Mouse (Mus musculus): ENCODE data around the gene Ankmy1. TPM values are rescaled to one million over a fixed set of nuclear protein-coding genes. Genes with fewer than 3 reads are reported as not detected.

Gene Ankmy1
- polyA plus RNA-seq, 1 experiment from 2014 or later, result 0.16 TPM

DNA sequence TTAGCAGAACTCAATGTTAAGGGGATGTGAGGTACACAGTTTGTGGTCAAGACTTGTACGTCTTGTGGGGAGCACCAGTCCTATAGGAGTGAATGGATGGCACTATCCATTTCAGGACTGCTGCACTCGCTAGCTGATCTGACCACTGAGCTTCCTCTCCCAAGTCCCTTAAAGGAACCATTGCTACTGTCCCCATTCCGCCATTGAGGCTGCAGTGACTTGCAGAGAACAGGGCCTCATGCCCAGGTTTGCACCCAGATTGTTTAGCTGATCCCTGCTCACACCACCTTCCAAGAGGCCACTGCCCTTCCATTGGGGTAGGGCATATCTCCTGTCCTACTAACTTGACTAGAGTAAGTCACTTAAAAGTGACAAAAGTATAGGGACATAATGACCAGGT is 6.0 kb upstream of the Ankmy1 start:
- peaks cover 23% of the 10 kb centered on the region for H3K4me1 ChIP-seq (replicated peaks; ENCODE audit: control insufficient read depth, insufficient read depth, low read length)
- H3K4me3 ChIP-seq (ENCODE audit: low read depth, low read length), result no peak overlapping the region
- H3K36me3 ChIP-seq (ENCODE audit: control insufficient read depth, insufficient read depth, low read length), result no peaks in the 10 kb centered on the region
- 83% methylated on average over 3 of the region's 3 CpGs for WGBS
- no peak overlapping the region for H3K4me2 ChIP-seq
- H3K27me3 ChIP-seq (replicated peaks; ENCODE audit: control insufficient read depth, insufficient read depth, low read length), result no peaks in the 10 kb centered on the region
- no peak overlapping the region for H3K27ac ChIP-seq (ENCODE audit: low read depth, low read length)
- ATAC-seq (replicated peaks; ENCODE audit: low FRiP score) (no peak), DNase-seq (ENCODE audit: low spot score) (no peak)
- H3K9me3 ChIP-seq (ENCODE audit: control insufficient read depth, low read length), result no peaks in the 10 kb centered on the region
- no peak overlapping the region for H3K9ac ChIP-seq (ENCODE audit: low read depth, low read length)

DNA sequence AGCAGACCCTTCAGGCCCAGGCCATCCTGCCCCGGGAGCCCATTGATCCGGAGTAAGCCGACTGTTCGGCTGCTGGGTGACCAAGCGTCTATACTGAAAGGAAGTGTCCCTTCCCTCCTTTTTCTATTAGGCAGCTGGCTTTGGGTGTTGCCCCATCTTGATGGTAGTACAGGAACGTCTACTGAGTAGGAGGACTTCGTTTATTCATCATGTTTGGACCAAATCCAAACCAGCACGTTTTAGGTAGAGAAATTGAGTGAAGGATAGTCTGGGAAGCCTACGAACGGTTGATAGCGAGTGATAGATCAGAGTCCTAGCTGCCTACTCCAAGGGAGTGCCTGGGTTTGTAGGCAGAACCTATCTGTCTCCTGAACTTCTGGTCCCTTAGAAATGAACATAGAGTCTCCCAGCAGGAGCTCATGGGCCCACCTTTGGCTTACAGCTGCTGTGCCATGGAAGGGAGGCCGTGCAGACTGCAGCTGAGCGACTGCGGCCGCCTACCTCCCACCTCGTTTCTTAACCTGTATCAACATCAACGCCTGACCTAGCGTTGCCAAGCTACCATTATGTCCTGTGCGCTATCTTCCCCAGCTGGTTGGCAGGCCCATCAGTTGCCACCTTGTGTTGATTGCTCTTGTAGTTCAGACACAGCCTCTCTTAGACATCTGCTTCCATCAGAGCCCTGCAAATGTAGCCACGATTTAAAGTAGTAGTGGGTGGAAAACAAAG is 5.1 kb upstream of the Ankmy1 start:
- Histone ChIP-seq H3K9me3 (ENCODE audit: control insufficient read depth, low read length) (no peaks in the 10 kb centered on the region), H3K4me2 (peak overlapping the region; percentile 86), H3K9ac (ENCODE audit: low read depth, low read length) (peak overlapping the region; percentile 81), H3K27me3 (replicated peaks; ENCODE audit: control insufficient read depth, insufficient read depth, low read length) (0 out of 2 replicates have a peak, but pooled peaks cover 3% of the 10 kb centered on the region), H3K4me1 (replicated peaks; ENCODE audit: control insufficient read depth, insufficient read depth, low read length) (peaks cover 27% of the 10 kb centered on the region), H3K27ac (ENCODE audit: low read depth, low read length) (peak overlapping the region; percentile 87), H3K4me3 (ENCODE audit: low read depth, low read length) (peak overlapping the region; percentile 83), H3K36me3 (ENCODE audit: control insufficient read depth, insufficient read depth, low read length) (no peaks in the 10 kb centered on the region)
- ATAC-seq (replicated peaks; ENCODE audit: low FRiP score) (peak; percentile 8), DNase-seq (ENCODE audit: low spot score) (no peak)
- WGBS, result 45% methylated on average over 20 of the region's 20 CpGs

DNA sequence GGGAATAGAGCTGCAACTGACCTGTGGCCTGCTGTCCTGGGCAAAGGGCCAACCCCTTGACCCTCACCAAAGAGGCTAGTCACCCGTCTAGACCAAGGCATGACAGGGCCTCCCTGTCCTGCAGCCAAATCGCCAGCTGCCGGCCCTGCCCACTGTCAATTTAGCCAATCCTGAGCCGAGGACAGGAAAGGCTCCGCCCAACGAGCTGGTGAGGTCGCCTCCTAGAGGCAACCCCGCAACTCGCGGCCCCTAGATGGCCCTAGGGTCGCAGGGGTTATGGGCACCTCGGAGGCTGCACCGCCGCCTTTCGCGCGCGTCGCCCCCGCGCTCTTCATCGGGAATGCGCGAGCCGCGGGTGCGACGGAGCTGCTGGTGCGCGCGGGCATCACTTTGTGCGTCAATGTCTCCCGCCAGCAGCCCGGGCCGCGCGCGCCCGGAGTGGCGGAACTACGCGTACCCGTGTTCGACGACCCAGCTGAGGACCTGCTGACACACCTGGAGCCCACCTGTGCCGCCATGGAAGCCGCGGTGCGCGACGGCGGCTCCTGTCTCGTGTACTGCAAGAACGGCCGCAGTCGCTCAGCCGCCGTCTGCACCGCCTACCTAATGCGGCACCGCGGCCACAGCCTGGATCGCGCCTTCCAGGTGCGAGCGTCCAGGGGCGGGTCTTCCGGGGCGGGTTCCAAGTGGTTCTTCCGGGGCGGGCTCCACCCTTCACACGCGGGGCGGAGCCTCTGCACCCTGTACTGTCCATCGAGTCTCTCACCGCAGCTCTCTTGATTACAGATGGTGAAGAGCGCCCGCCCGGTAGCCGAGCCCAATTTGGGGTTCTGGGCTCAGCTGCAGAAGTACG is 4.3 kb upstream of the Ankmy1 start, which contains the start of gene Dusp28:
TSS of gene Dusp28 (plus strand) at position 203 of the 853 bp plus-strand sequence.
- no peaks in the 10 kb centered on the region for H3K9me3 ChIP-seq (ENCODE audit: control insufficient read depth, low read length)
- peaks cover 9% of the 10 kb centered on the region for H3K27me3 ChIP-seq (replicated peaks; ENCODE audit: control insufficient read depth, insufficient read depth, low read length)
- peak within 1 kb of the TSS; percentile 81 for H3K9ac ChIP-seq (ENCODE audit: low read depth, low read length)
- peak within 1 kb of the TSS; percentile 87 for H3K27ac ChIP-seq (ENCODE audit: low read depth, low read length)
- H3K36me3 ChIP-seq (ENCODE audit: control insufficient read depth, insufficient read depth, low read length), result no peaks in the 10 kb centered on the region
- DNase-seq (ENCODE audit: low spot score), result peak; percentile 86
- peak; percentile 88 for ATAC-seq (replicated peaks; ENCODE audit: low FRiP score)
- H3K4me1 ChIP-seq (replicated peaks; ENCODE audit: control insufficient read depth, insufficient read depth, low read length), result peaks cover 25% of the 10 kb centered on the region
- H3K4me3 ChIP-seq (ENCODE audit: low read depth, low read length), result peak within 1 kb of the TSS; percentile 83
- WGBS, result under 1% methylated on average over 81 of the region's 81 CpGs
- peak within 1 kb of the TSS; percentile 86 for H3K4me2 ChIP-seq

DNA sequence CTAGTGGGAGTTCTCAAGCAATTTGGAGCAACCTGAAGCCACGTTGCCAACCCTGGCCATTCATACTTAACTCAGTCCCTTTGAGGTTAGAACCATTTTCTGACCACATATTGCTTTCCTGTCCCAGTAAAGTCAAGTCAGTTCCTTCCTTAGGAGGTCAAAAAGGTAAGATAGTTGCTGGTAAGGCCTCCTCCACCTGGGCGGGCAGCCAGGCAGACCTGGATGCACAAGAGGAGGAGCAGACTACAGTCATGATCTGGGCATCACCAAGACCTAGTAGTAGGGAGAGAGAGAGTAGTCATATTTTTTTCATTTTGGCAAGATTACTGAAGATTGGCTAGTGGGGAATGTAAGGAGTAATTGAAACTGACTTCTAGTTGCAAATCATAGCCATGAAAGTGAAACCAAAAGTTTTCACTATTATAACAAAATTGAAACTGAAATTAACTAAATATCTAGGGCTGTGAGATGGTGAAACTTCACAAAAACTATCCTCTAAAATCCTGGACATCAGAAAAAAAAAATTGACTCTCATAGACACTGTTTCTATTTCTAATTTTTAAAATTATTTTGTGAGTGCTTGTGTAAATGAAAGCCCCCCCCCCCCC is 3.1 kb upstream of the Ankmy1 start:
- H3K4me1 ChIP-seq (replicated peaks; ENCODE audit: control insufficient read depth, insufficient read depth, low read length), result peaks cover 21% of the 10 kb centered on the region
- H3K9me3 ChIP-seq (ENCODE audit: control insufficient read depth, low read length), result no peaks in the 10 kb centered on the region
- H3K9ac ChIP-seq (ENCODE audit: low read depth, low read length), result no peak overlapping the region
- DNase-seq (ENCODE audit: low spot score) (no peak), ATAC-seq (replicated peaks; ENCODE audit: low FRiP score) (no peak)
- no peak overlapping the region for H3K4me3 ChIP-seq (ENCODE audit: low read depth, low read length)
- H3K27me3 ChIP-seq (replicated peaks; ENCODE audit: control insufficient read depth, insufficient read depth, low read length), result peaks cover 13% of the 10 kb centered on the region
- no peaks in the 10 kb centered on the region for H3K36me3 ChIP-seq (ENCODE audit: control insufficient read depth, insufficient read depth, low read length)
- no peak overlapping the region for H3K27ac ChIP-seq (ENCODE audit: low read depth, low read length)
- H3K4me2 ChIP-seq, result no peak overlapping the region
- WGBS, result 84% methylated on average over 2 of the region's 2 CpGs

DNA sequence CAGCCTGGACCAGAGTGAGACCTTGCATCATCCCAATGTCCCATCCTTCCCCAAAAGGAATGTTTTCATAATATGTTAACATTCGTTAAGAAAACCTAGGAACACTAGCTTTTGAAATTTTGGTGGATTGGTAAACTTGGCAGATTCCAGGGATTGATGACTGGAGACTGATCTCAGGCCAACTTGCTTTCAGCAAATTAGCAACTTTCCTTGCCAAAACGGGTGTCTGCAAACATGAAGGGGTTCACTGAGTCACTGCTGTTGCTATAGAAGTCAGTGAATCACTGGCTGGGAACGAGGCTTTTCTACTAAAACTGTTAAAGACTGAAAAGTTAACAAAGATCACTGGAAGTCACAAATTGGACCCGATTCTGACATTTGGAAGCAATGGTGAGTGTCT is 921 bp upstream of the Ankmy1 start:
- no peak overlapping the region for H3K4me3 ChIP-seq (ENCODE audit: low read depth, low read length)
- no peak overlapping the region for H3K9ac ChIP-seq (ENCODE audit: low read depth, low read length)
- H3K27ac ChIP-seq (ENCODE audit: low read depth, low read length), result no peak overlapping the region
- H3K4me2 ChIP-seq, result no peak overlapping the region
- 71% methylated on average over 4 of the region's 4 CpGs for WGBS
- no peak for DNase-seq (ENCODE audit: low spot score)
- ATAC-seq (replicated peaks; ENCODE audit: low FRiP score), result no peak
- H3K9me3 ChIP-seq (ENCODE audit: control insufficient read depth, low read length), result no peaks in the 10 kb centered on the region
- peaks cover 14% of the 10 kb centered on the region for H3K4me1 ChIP-seq (replicated peaks; ENCODE audit: control insufficient read depth, insufficient read depth, low read length)
- H3K27me3 ChIP-seq (replicated peaks; ENCODE audit: control insufficient read depth, insufficient read depth, low read length), result peaks cover 18% of the 10 kb centered on the region
- H3K36me3 ChIP-seq (ENCODE audit: control insufficient read depth, insufficient read depth, low read length), result no peaks in the 10 kb centered on the region

DNA sequence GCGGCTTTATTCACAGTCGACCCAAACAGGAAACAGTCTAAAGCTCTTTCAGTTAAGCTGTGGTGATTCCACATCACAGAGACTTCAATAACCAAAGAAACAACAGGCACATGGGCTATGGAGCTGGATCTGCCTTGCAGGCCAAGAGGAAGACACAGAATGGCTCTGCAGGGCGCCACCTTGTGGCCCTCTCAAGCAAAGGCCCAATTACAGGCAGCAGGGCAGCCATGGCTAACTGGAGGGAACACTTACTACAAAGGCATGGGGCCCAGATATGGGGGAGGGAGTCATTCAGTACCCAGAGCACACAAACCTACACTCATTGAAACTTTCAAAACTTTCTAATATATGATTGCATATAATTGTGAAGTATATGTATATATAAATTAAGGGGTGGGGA is 7.6 kb downstream of the Ankmy1 start:
- DNase-seq (ENCODE audit: low spot score) (no peak), ATAC-seq (replicated peaks; ENCODE audit: low FRiP score) (no peak)
- H3K4me2 ChIP-seq, result no peak overlapping the region
- H3K9ac ChIP-seq (ENCODE audit: low read depth, low read length), result no peak overlapping the region
- no peaks in the 10 kb centered on the region for H3K9me3 ChIP-seq (ENCODE audit: control insufficient read depth, low read length)
- WGBS, result 13% methylated on average over 3 of the region's 3 CpGs
- no peak overlapping the region for H3K4me3 ChIP-seq (ENCODE audit: low read depth, low read length)
- no peaks in the 10 kb centered on the region for H3K4me1 ChIP-seq (replicated peaks; ENCODE audit: control insufficient read depth, insufficient read depth, low read length)
- no peaks in the 10 kb centered on the region for H3K36me3 ChIP-seq (ENCODE audit: control insufficient read depth, insufficient read depth, low read length)
- H3K27me3 ChIP-seq (replicated peaks; ENCODE audit: control insufficient read depth, insufficient read depth, low read length), result peaks cover 2% of the 10 kb centered on the region; the same call in 1 of the 2 replicates
- no peak overlapping the region for H3K27ac ChIP-seq (ENCODE audit: low read depth, low read length)

DNA sequence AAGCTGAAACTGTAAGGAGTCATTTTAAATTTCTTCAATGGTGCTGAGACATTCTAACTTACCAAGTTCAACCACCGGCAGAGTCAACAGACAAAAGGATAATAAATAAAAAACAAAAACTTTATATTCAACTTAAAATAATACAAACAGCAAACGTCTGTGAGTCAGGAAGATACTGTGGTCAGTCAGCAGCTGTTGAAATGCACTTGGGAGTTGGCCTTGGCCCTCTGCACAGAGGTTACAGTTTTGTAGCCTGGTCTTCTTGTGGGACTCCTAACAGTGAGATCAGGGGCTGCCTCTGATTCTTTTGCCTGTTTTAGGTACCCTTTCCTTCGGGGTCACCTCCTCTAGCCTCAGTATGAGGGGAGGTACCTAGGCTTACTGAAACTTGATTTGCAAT is 8.8 kb downstream of the Ankmy1 start:
- H3K27ac ChIP-seq (ENCODE audit: low read depth, low read length), result no peak overlapping the region
- no peak overlapping the region for H3K4me3 ChIP-seq (ENCODE audit: low read depth, low read length)
- no peaks in the 10 kb centered on the region for H3K9me3 ChIP-seq (ENCODE audit: control insufficient read depth, low read length)
- DNase-seq (ENCODE audit: low spot score) (no peak), ATAC-seq (replicated peaks; ENCODE audit: low FRiP score) (no peak)
- 53% methylated on average over 3 of the region's 3 CpGs for WGBS
- no peaks in the 10 kb centered on the region for H3K4me1 ChIP-seq (replicated peaks; ENCODE audit: control insufficient read depth, insufficient read depth, low read length)
- no peaks in the 10 kb centered on the region for H3K27me3 ChIP-seq (replicated peaks; ENCODE audit: control insufficient read depth, insufficient read depth, low read length)
- no peak overlapping the region for H3K4me2 ChIP-seq
- H3K36me3 ChIP-seq (ENCODE audit: control insufficient read depth, insufficient read depth, low read length), result no peaks in the 10 kb centered on the region
- H3K9ac ChIP-seq (ENCODE audit: low read depth, low read length), result no peak overlapping the region

DNA sequence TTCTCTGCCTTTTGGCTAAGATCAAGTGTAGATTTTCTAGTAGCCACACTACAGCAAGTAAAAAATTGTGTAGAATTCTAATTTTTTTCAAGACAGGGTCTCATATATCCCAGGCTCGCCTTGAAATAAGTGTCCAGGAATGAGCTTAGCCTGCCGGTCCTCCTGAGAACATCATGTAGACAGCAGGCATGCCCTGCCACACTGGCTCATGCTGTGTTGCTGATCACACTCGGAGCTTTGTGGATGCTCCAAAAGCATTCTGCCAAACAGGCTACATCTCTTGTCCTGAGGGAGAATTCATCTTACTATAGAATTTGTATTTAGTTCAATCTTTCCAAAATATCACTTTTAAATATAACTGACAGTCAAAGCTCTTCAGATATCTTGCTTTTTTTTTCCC is 9.9 kb downstream of the Ankmy1 start:
- H3K9ac ChIP-seq (ENCODE audit: low read depth, low read length), result no peak overlapping the region
- no peaks in the 10 kb centered on the region for H3K4me1 ChIP-seq (replicated peaks; ENCODE audit: control insufficient read depth, insufficient read depth, low read length)
- H3K9me3 ChIP-seq (ENCODE audit: control insufficient read depth, low read length), result no peaks in the 10 kb centered on the region
- DNase-seq (ENCODE audit: low spot score) (no peak), ATAC-seq (replicated peaks; ENCODE audit: low FRiP score) (no peak)
- 58% methylated on average over 3 of the region's 3 CpGs for WGBS
- H3K4me2 ChIP-seq, result no peak overlapping the region
- no peak overlapping the region for H3K4me3 ChIP-seq (ENCODE audit: low read depth, low read length)
- H3K27me3 ChIP-seq (replicated peaks; ENCODE audit: control insufficient read depth, insufficient read depth, low read length), result no peaks in the 10 kb centered on the region
- H3K27ac ChIP-seq (ENCODE audit: low read depth, low read length), result no peak overlapping the region
- no peaks in the 10 kb centered on the region for H3K36me3 ChIP-seq (ENCODE audit: control insufficient read depth, insufficient read depth, low read length)

All from liver, embryonic 11.5 days (tissue).